Mouse (Mus musculus): Measurements from ENCODE around the gene Ticrr. TPM values are rescaled to one million over a fixed set of nuclear protein-coding genes. Genes with fewer than 3 reads are reported as not detected.

The Ticrr gene
- polyA plus RNA-seq (2014; fragmentation: Illumina TruSeq; extraction: RNeasy Lipid Tissue Mini Kit (QIAGEN cat#74804); ENCODE audit: low replicate concordance), result 2.8 TPM

GRCm38 (mm10) chr7:79659578-79660290 lies at the start of gene Ticrr:
Gene Ticrr (plus strand): TSS chr7:79660196.

GRCm38 (mm10) chr7:79617418-79617817 lies 42.6 kb upstream of the Ticrr start, which contains the start of gene Rhcg:
Gene Rhcg (minus strand): TSS chr7:79617657.

DNA sequence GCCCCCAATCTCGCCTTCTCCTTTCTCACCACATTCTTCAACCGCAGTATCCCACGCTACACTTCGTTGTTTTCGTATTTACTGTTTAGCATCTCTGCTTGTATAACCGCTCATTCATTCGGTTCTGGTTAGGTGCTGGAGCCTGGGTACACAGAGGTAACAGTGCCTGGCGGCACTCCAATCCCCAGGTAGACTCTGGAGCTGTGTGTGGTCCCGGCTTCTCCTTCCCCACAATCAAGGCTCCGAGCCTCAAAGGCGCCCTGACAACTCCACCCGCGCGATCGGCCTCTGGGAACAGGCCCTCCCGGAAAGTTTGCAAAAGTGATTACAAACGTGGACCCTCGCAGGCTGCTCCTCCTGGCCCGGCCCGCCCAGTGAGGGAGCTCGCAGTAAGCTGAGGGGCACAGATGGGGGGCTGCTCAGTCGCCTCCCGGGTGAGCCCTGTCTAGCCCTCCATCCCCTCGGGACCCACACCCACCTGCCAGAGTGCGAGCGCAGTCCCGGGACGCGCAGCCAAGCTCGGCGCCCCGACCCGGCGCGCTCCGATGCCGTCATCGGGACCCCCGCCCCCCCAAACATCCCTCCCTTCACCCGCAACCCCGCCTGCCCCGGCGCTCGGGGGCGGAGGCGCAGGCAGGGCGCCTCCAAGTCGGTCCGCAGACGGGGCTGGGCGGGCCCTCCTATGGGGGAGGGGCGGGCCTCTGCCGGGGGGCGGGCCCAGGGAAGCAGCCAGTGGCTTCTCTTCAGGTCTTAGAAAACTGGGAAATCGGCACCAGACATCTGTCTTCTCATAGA lies 55.4 kb downstream of the Ticrr start, which contains the start of gene Kif7:
Gene Kif7 (minus strand): TSS at position 534 of the 795 bp plus-strand sequence.

GRCm38 (mm10) chr7:79732622-79733021 lies 72.6 kb downstream of the Ticrr start, which contains the start of gene Plin1:
Gene Plin1 (minus strand): TSS chr7:79732903.

DNA sequence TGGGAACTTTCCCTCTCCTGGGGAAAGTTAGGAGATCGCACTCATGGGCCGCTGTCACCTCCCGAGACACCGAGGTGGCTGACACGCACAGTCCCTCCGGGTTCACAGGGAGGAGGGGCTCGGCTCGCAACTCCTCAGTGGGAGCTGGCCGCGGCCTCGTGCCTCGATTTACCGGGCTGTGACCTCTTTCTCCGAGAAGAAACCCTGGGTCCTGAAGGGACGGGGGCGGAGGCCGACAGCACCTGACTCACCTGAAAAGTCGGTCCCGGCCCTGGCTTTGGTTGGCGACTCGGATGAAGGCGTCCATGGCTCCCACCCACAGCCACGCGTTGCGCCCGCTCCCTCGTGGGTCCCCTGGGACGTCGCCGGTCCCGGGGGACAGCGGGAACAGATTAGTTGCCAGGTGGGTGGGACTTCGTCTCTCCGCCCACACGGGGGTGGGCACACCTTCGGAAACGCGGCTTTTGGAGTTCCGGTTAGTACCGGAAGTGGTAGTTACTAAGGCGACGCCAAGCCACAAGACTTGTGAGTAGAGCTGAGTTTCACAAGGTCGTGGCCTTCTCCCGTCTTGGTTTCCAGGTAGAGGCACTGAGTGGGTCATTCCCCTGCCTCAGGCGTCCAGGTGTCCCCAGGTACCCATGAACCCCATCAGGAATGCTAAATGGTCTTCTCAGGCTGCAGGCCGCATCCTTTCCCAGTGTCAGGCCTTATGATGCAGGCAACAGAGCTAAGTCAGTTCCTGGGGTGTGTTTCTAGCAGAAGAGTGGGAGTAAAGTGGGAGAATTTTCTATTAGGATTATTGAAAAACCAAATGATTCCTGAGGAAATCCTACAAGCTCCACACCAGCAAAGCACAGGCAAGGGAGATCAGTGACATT lies 82.9 kb downstream of the Ticrr start, which contains the start of the genes Pex11a and Wdr93:
Gene Pex11a (minus strand): TSS at position 473 of the 878 bp plus-strand sequence.
Gene Wdr93 (plus strand): TSS at position 505 of the 878 bp plus-strand sequence.

Other genes with a start within 250 kb of the Ticrr start
- 33.3 TPM for gene Polg, start 193.8 kb upstream of the Ticrr start, polyA plus RNA-seq (2014; fragmentation: Illumina TruSeq; extraction: RNeasy Lipid Tissue Mini Kit (QIAGEN cat#74804); ENCODE audit: low replicate concordance)
- gene Rhcg, start 42.5 kb upstream of the Ticrr start, polyA plus RNA-seq (2014; fragmentation: Illumina TruSeq; extraction: RNeasy Lipid Tissue Mini Kit (QIAGEN cat#74804); ENCODE audit: low replicate concordance), result not detected
- gene Kif7, start 55.5 kb downstream of the Ticrr start, polyA plus RNA-seq (2014; fragmentation: Illumina TruSeq; extraction: RNeasy Lipid Tissue Mini Kit (QIAGEN cat#74804); ENCODE audit: low replicate concordance), result 0.11 TPM
- gene Plin1, start 72.7 kb downstream of the Ticrr start, polyA plus RNA-seq (2014; fragmentation: Illumina TruSeq; extraction: RNeasy Lipid Tissue Mini Kit (QIAGEN cat#74804); ENCODE audit: low replicate concordance), result 3.3 TPM
- 52.2 TPM for gene Pex11a, start 82.9 kb downstream of the Ticrr start, polyA plus RNA-seq (2014; fragmentation: Illumina TruSeq; extraction: RNeasy Lipid Tissue Mini Kit (QIAGEN cat#74804); ENCODE audit: low replicate concordance)
- 0.37 TPM for gene Wdr93, start 83.0 kb downstream of the Ticrr start, polyA plus RNA-seq (2014; fragmentation: Illumina TruSeq; extraction: RNeasy Lipid Tissue Mini Kit (QIAGEN cat#74804); ENCODE audit: low replicate concordance)
- gene Mesp1, start 133.6 kb downstream of the Ticrr start, polyA plus RNA-seq (2014; fragmentation: Illumina TruSeq; extraction: RNeasy Lipid Tissue Mini Kit (QIAGEN cat#74804); ENCODE audit: low replicate concordance), result not detected
- not detected for gene Mesp2, start 150.5 kb downstream of the Ticrr start, polyA plus RNA-seq (2014; fragmentation: Illumina TruSeq; extraction: RNeasy Lipid Tissue Mini Kit (QIAGEN cat#74804); ENCODE audit: low replicate concordance)
- 714 TPM for gene Anpep, start 200.9 kb downstream of the Ticrr start, polyA plus RNA-seq (2014; fragmentation: Illumina TruSeq; extraction: RNeasy Lipid Tissue Mini Kit (QIAGEN cat#74804); ENCODE audit: low replicate concordance)